Mouse (Mus musculus) midbrain, embryonic 14.5 days (tissue): Measurements from ENCODE around the gene Olfr1369-ps1. TPM values are rescaled to one million over a fixed set of nuclear protein-coding genes. Genes with fewer than 3 reads are reported as not detected.

Experiments used
- ATAC-seq: fragments of 200-750 bp; cut with Nextera tagmentation; 2 replicates; pipeline ENCODE4 v1.8.0; 2017; ENCODE audit warnings: moderate number of reproducible peaks, moderate library complexity; ENCODE audit not compliant: low FRiP score, low TSS enrichment
- DNase-seq: peaks from one replicate; pipeline ENCODE4 v3.0.0-alpha.2; 2015
- H3K27ac ChIP-seq: fragments of 300-500 bp; sonication (generic); replicated peaks from 2 replicates; pipeline ENCODE4 v1.5.1; 2014; ENCODE audit warnings: mild to moderate bottlenecking, low read depth, low read length, moderate library complexity
- H3K27me3 ChIP-seq: fragments of 300-500 bp; sonication (generic); 2 replicates; pipeline ENCODE4 v1.6.1; 2014; ENCODE audit warnings: low read length, control low read depth, mixed read lengths; ENCODE audit not compliant: control insufficient read depth, insufficient read depth
- H3K36me3 ChIP-seq: fragments of 300-500 bp; sonication (generic); 2 replicates; pipeline ENCODE4 v1.6.1; 2014; ENCODE audit warnings: low read length, control low read depth; ENCODE audit not compliant: control insufficient read depth, insufficient read depth
- H3K4me1 ChIP-seq: fragments of 300-500 bp; sonication (generic); 2 replicates; pipeline ENCODE4 v1.6.1; 2014; ENCODE audit warnings: mild to moderate bottlenecking, antibody characterized with exemption, low read length, control low read depth; ENCODE audit not compliant: control insufficient read depth, insufficient read depth
- H3K4me2 ChIP-seq: fragments of 300-500 bp; sonication (generic); 2 replicates; pipeline ENCODE4 v1.6.1; 2014; ENCODE audit warnings: mild to moderate bottlenecking, low read length, moderate library complexity
- H3K4me3 ChIP-seq: fragments of 300-500 bp; sonication (generic); replicated peaks from 2 replicates; pipeline ENCODE4 v1.5.1; 2014; ENCODE audit warnings: low read depth, low read length
- H3K9ac ChIP-seq: fragments of 300-500 bp; sonication (generic); replicated peaks from 2 replicates; pipeline ENCODE4 v1.6.1; 2014; ENCODE audit warnings: mild to moderate bottlenecking, low read length, moderate library complexity
- H3K9me3 ChIP-seq: fragments of 300-500 bp; sonication (generic); 2 replicates; pipeline ENCODE4 v1.6.1; 2016; ENCODE audit warnings: low read length, control low read depth, mixed read lengths; ENCODE audit not compliant: control insufficient read depth
- WGBS: fragments of 180-500 bp; shearing (Covaris S2); extraction: QIAGEN DNeasy Blood & Tissue Kit; methylation state at CpG from one replicate; pipeline ENCODE4 v1.1.7; 2014; 5-methylcytosine and 5-hydroxymethylcytosine counted together
- polyA plus RNA-seq: library from polyadenylated mRNA; unstranded; fragments of >200 nt; fragmentation: Nextera tagmentation; extraction: Ambion mirVana; gene quantifications from 2 replicates; pipeline ENCODE4 v1.2.1, GENCODE M21; 2014

Gene Olfr1369-ps1
- polyA plus RNA-seq, 1 experiment from 2014 or later, result not detected

GRCm38 (mm10) chr13:21162591-21162990 lies 51.3 kb downstream of the Olfr1369-ps1 start:
- Histone ChIP-seq H3K4me1 (peaks cover 7% of the 10 kb centered on the region; the same call in 1 of the 2 replicates), H3K9ac (no peak overlapping the region), H3K27ac (no peak overlapping the region), H3K36me3 (no peaks in the 10 kb centered on the region), H3K27me3 (peaks cover 4% of the 10 kb centered on the region; the same call in 1 of the 2 replicates), H3K9me3 (no peaks in the 10 kb centered on the region), H3K4me3 (no peak overlapping the region), H3K4me2 (no peak overlapping the region)
- no peak for DNase-seq
- WGBS, result 58% methylated on average over 5 of the region's 5 CpGs
- no peak for ATAC-seq

GRCm38 (mm10) chr13:21166936-21167909 lies 55.9 kb downstream of the Olfr1369-ps1 start:
- under 1% methylated on average over 27 of the region's 27 CpGs for WGBS
- DNase-seq (peak; percentile 90), ATAC-seq (peak; percentile 63; the same call in 1 of the 2 replicates)
- Histone ChIP-seq H3K27ac (0 out of 2 replicates have a peak overlapping the region, but pooled peaks have one; percentile 20), H3K36me3 (no peaks in the 10 kb centered on the region), H3K4me2 (peak overlapping the region; percentile 65), H3K9me3 (no peaks in the 10 kb centered on the region), H3K4me3 (peak overlapping the region; percentile 49), H3K9ac (peak overlapping the region; percentile 39), H3K27me3 (peaks cover 4% of the 10 kb centered on the region; the same call in 1 of the 2 replicates), H3K4me1 (peaks cover 8% of the 10 kb centered on the region; the same call in 1 of the 2 replicates)

- H3K36me3 ChIP-seq, result no peaks in the 10 kb centered on the region
- H3K9me3 ChIP-seq, result no peaks in the 10 kb centered on the region
- no peak overlapping the region for H3K9ac ChIP-seq
- ATAC-seq (peak; percentile 58; the same call in 1 of the 2 replicates), DNase-seq (peak; percentile 69)
- WGBS, result under 1% methylated on average over 8 of the region's 8 CpGs
- peaks cover 4% of the 10 kb centered on the region; the same call in 1 of the 2 replicates for H3K27me3 ChIP-seq
- no peak overlapping the region for H3K27ac ChIP-seq
- H3K4me2 ChIP-seq, result peak overlapping the region; percentile 65
- peak overlapping the region; percentile 49 for H3K4me3 ChIP-seq
- H3K4me1 ChIP-seq, result peaks cover 8% of the 10 kb centered on the region; the same call in 1 of the 2 replicates
These were observed 56.6 kb downstream of the Olfr1369-ps1 start for GRCm38 (mm10) chr13:21167910-21168300.

- under 1% methylated on average over 16 of the region's 16 CpGs for WGBS
- Histone ChIP-seq H3K27ac (no peak overlapping the region), H3K4me3 (peak overlapping the region; percentile 49)
These were observed 57.2 kb downstream of the Olfr1369-ps1 start for GRCm38 (mm10) chr13:21168371-21169011.

More at GRCm38 (mm10) chr13:21168371-21169011, 57.2 kb downstream of the Olfr1369-ps1 start:
- peak overlapping the region; percentile 32 for H3K9ac ChIP-seq
- H3K4me1 ChIP-seq, result peaks cover 8% of the 10 kb centered on the region; the same call in 1 of the 2 replicates
- H3K27me3 ChIP-seq, result peaks cover 4% of the 10 kb centered on the region; the same call in 1 of the 2 replicates
- ATAC-seq, result no peak
- peak; percentile 69 for DNase-seq
- H3K9me3 ChIP-seq, result no peaks in the 10 kb centered on the region
- peak overlapping the region; percentile 65 for H3K4me2 ChIP-seq
- no peaks in the 10 kb centered on the region for H3K36me3 ChIP-seq

Other genes starting within 250 kb of the Olfr1369-ps1 start
- not detected in 2 replicates for gene Olfr1370, start 36.5 kb upstream of the Olfr1369-ps1 start, polyA plus RNA-seq
- gene Olfr263, start 18.2 kb downstream of the Olfr1369-ps1 start, polyA plus RNA-seq, result not detected in 2 replicates
- not detected in 2 replicates for gene Olfr1368, start 34.4 kb downstream of the Olfr1369-ps1 start, polyA plus RNA-seq
- 78.2 and 84.3 TPM in 2 replicates for gene Trim27, start 68.0 kb downstream of the Olfr1369-ps1 start, polyA plus RNA-seq
- not detected in 2 replicates for gene Gpx5, start 181.2 kb downstream of the Olfr1369-ps1 start, polyA plus RNA-seq
- not detected in 2 replicates for gene Gpx6, start 200.6 kb downstream of the Olfr1369-ps1 start, polyA plus RNA-seq
- gene Olfr1367, start 235.4 kb downstream of the Olfr1369-ps1 start, polyA plus RNA-seq, result not detected in 2 replicates